Mouse (Mus musculus): ENCODE data around the gene Cadm4. TPM values are rescaled to one million over a fixed set of nuclear protein-coding genes. Genes with fewer than 3 reads are reported as not detected.

Gene Cadm4
- polyA plus RNA-seq, 1 experiment from 2014 or later = 26.3 TPM

- Histone ChIP-seq H3K4me1 (ENCODE audit: control insufficient read depth, insufficient read depth, low read length) (no peaks in the 10 kb centered on the region), H3K36me3 (ENCODE audit: control insufficient read depth, insufficient read depth, low read length) (no peaks in the 10 kb centered on the region), H3K4me2 (ENCODE audit: low read length) (no peak overlapping the region), H3K9ac (ENCODE audit: low read length) (no peak overlapping the region), H3K9me3 (replicated peaks; ENCODE audit: control insufficient read depth, low read length) (no peaks in the 10 kb centered on the region), H3K4me3 (ENCODE audit: low read depth, low read length) (no peak overlapping the region), H3K27me3 (replicated peaks; ENCODE audit: control insufficient read depth, insufficient read depth, low read length) (no peaks in the 10 kb centered on the region), H3K27ac (ENCODE audit: low read depth, low read length) (no peak overlapping the region)
- DNase-seq (ENCODE audit: low spot score) (no peak), ATAC-seq (no peak)
- 65% methylated on average over 14 of the region's 14 CpGs for WGBS
Observed at GRCm38 (mm10) chr7:24448782-24449517, 32.9 kb upstream of the Cadm4 start.

GRCm38 (mm10) chr7:24450585-24451017, 31.2 kb upstream of the Cadm4 start:
- H3K4me1 ChIP-seq (ENCODE audit: control insufficient read depth, insufficient read depth, low read length) = no peaks in the 10 kb centered on the region
- no peaks in the 10 kb centered on the region for H3K27me3 ChIP-seq (replicated peaks; ENCODE audit: control insufficient read depth, insufficient read depth, low read length)
- H3K36me3 ChIP-seq (ENCODE audit: control insufficient read depth, insufficient read depth, low read length) = no peaks in the 10 kb centered on the region
- WGBS = 66% methylated on average over 9 of the region's 9 CpGs
- no peak overlapping the region for H3K4me3 ChIP-seq (ENCODE audit: low read depth, low read length)
- H3K9ac ChIP-seq (ENCODE audit: low read length) = no peak overlapping the region
- no peak overlapping the region for H3K4me2 ChIP-seq (ENCODE audit: low read length)
- ATAC-seq = no peak
- no peak overlapping the region for H3K27ac ChIP-seq (ENCODE audit: low read depth, low read length)
- no peaks in the 10 kb centered on the region for H3K9me3 ChIP-seq (replicated peaks; ENCODE audit: control insufficient read depth, low read length)
- no peak for DNase-seq (ENCODE audit: low spot score)

GRCm38 (mm10) chr7:24451855-24452311, 29.9 kb upstream of the Cadm4 start, which contains the start of gene Irgc1:
Gene Irgc1 (minus strand): TSS chr7:24452297.
- DNase-seq (ENCODE audit: low spot score) (no peak), ATAC-seq (no peak)
- H3K36me3 ChIP-seq (ENCODE audit: control insufficient read depth, insufficient read depth, low read length) = no peaks in the 10 kb centered on the region
- no peak within 1 kb of the TSS for H3K27ac ChIP-seq (ENCODE audit: low read depth, low read length)
- H3K4me2 ChIP-seq (ENCODE audit: low read length) = no peak within 1 kb of the TSS
- H3K4me1 ChIP-seq (ENCODE audit: control insufficient read depth, insufficient read depth, low read length) = no peaks in the 10 kb centered on the region
- H3K27me3 ChIP-seq (replicated peaks; ENCODE audit: control insufficient read depth, insufficient read depth, low read length) = no peaks in the 10 kb centered on the region
- no peaks in the 10 kb centered on the region for H3K9me3 ChIP-seq (replicated peaks; ENCODE audit: control insufficient read depth, low read length)
- H3K4me3 ChIP-seq (ENCODE audit: low read depth, low read length) = no peak within 1 kb of the TSS
- H3K9ac ChIP-seq (ENCODE audit: low read length) = no peak within 1 kb of the TSS
- 87% methylated on average over 9 of the region's 9 CpGs for WGBS

- Histone ChIP-seq H3K9me3 (replicated peaks; ENCODE audit: control insufficient read depth, low read length) (no peaks in the 10 kb centered on the region), H3K27ac (ENCODE audit: low read depth, low read length) (no peak overlapping the region), H3K27me3 (replicated peaks; ENCODE audit: control insufficient read depth, insufficient read depth, low read length) (no peaks in the 10 kb centered on the region), H3K4me1 (ENCODE audit: control insufficient read depth, insufficient read depth, low read length) (no peaks in the 10 kb centered on the region), H3K36me3 (ENCODE audit: control insufficient read depth, insufficient read depth, low read length) (no peaks in the 10 kb centered on the region), H3K9ac (ENCODE audit: low read length) (no peak overlapping the region), H3K4me3 (ENCODE audit: low read depth, low read length) (no peak overlapping the region), H3K4me2 (ENCODE audit: low read length) (no peak overlapping the region)
- DNase-seq (ENCODE audit: low spot score) (no peak), ATAC-seq (no peak)
- WGBS = 66% methylated on average over 2 of the region's 2 CpGs
Observed at GRCm38 (mm10) chr7:24454199-24454598, 27.6 kb upstream of the Cadm4 start.

- WGBS = 89% methylated on average over 5 of the region's 5 CpGs
Observed at GRCm38 (mm10) chr7:24455726-24456125, 26.1 kb upstream of the Cadm4 start.

GRCm38 (mm10) chr7:24457726-24458370, 24.0 kb upstream of the Cadm4 start:
- no peak for DNase-seq (ENCODE audit: low spot score)
- Histone ChIP-seq H3K27ac (ENCODE audit: low read depth, low read length) (no peak overlapping the region), H3K4me1 (ENCODE audit: control insufficient read depth, insufficient read depth, low read length) (no peaks in the 10 kb centered on the region), H3K4me3 (ENCODE audit: low read depth, low read length) (no peak overlapping the region), H3K4me2 (ENCODE audit: low read length) (no peak overlapping the region), H3K27me3 (replicated peaks; ENCODE audit: control insufficient read depth, insufficient read depth, low read length) (no peaks in the 10 kb centered on the region), H3K36me3 (ENCODE audit: control insufficient read depth, insufficient read depth, low read length) (no peaks in the 10 kb centered on the region), H3K9me3 (replicated peaks; ENCODE audit: control insufficient read depth, low read length) (no peaks in the 10 kb centered on the region), H3K9ac (ENCODE audit: low read length) (no peak overlapping the region)
- 83% methylated on average over 10 of the region's 10 CpGs for WGBS
- no peak for ATAC-seq

More at GRCm38 (mm10) chr7:24455726-24456125, 26.1 kb upstream of the Cadm4 start:
- Histone ChIP-seq H3K4me2 (ENCODE audit: low read length) (no peak overlapping the region), H3K9ac (ENCODE audit: low read length) (no peak overlapping the region), H3K4me3 (ENCODE audit: low read depth, low read length) (no peak overlapping the region), H3K27me3 (replicated peaks; ENCODE audit: control insufficient read depth, insufficient read depth, low read length) (no peaks in the 10 kb centered on the region), H3K4me1 (ENCODE audit: control insufficient read depth, insufficient read depth, low read length) (no peaks in the 10 kb centered on the region), H3K9me3 (replicated peaks; ENCODE audit: control insufficient read depth, low read length) (no peaks in the 10 kb centered on the region), H3K27ac (ENCODE audit: low read depth, low read length) (no peak overlapping the region), H3K36me3 (ENCODE audit: control insufficient read depth, insufficient read depth, low read length) (no peaks in the 10 kb centered on the region)
- DNase-seq (ENCODE audit: low spot score) = no peak
- ATAC-seq = no peak

GRCm38 (mm10) chr7:24459440-24459839, 22.4 kb upstream of the Cadm4 start:
- no peaks in the 10 kb centered on the region for H3K27me3 ChIP-seq (replicated peaks; ENCODE audit: control insufficient read depth, insufficient read depth, low read length)

GRCm38 (mm10) chr7:24459843-24460242, 22.0 kb upstream of the Cadm4 start:
- no peaks in the 10 kb centered on the region for H3K27me3 ChIP-seq (replicated peaks; ENCODE audit: control insufficient read depth, insufficient read depth, low read length)
- WGBS = 77% methylated on average over 3 of the region's 3 CpGs
- no peak overlapping the region for H3K4me3 ChIP-seq (ENCODE audit: low read depth, low read length)
- H3K36me3 ChIP-seq (ENCODE audit: control insufficient read depth, insufficient read depth, low read length) = no peaks in the 10 kb centered on the region
- ATAC-seq = no peak
- DNase-seq (ENCODE audit: low spot score) = no peak
- H3K4me2 ChIP-seq (ENCODE audit: low read length) = no peak overlapping the region
- H3K4me1 ChIP-seq (ENCODE audit: control insufficient read depth, insufficient read depth, low read length) = no peaks in the 10 kb centered on the region
- no peak overlapping the region for H3K27ac ChIP-seq (ENCODE audit: low read depth, low read length)
- no peaks in the 10 kb centered on the region for H3K9me3 ChIP-seq (replicated peaks; ENCODE audit: control insufficient read depth, low read length)
- no peak overlapping the region for H3K9ac ChIP-seq (ENCODE audit: low read length)

More at GRCm38 (mm10) chr7:24459440-24459839, 22.4 kb upstream of the Cadm4 start:
- no peak overlapping the region for H3K4me2 ChIP-seq (ENCODE audit: low read length)
- 87% methylated on average over 5 of the region's 5 CpGs for WGBS
- ATAC-seq = no peak
- no peak for DNase-seq (ENCODE audit: low spot score)
- H3K4me3 ChIP-seq (ENCODE audit: low read depth, low read length) = no peak overlapping the region
- H3K36me3 ChIP-seq (ENCODE audit: control insufficient read depth, insufficient read depth, low read length) = no peaks in the 10 kb centered on the region
- no peak overlapping the region for H3K27ac ChIP-seq (ENCODE audit: low read depth, low read length)
- no peaks in the 10 kb centered on the region for H3K9me3 ChIP-seq (replicated peaks; ENCODE audit: control insufficient read depth, low read length)
- H3K9ac ChIP-seq (ENCODE audit: low read length) = no peak overlapping the region
- no peaks in the 10 kb centered on the region for H3K4me1 ChIP-seq (ENCODE audit: control insufficient read depth, insufficient read depth, low read length)
